Mouse (Mus musculus) layer of hippocampus, adult 8-10 months (tissue): ENCODE data around the gene Slc16a7. TPM values are rescaled to one million over a fixed set of nuclear protein-coding genes. Genes with fewer than 3 reads are reported as not detected.

Experiments used
- DNase-seq, 2 experiments: peaks; one replicate each; pipeline ENCODE4 v3.0.0; 2022; ENCODE audit warnings: low spot score in 2 of 2
- total RNA-seq, 4 experiments: library from RNA; stranded (reverse); gene quantifications; 2 replicates each; pipeline ENCODE4 v1.2.4; 2022

The Slc16a7 gene
- total RNA-seq, 4 experiments from 2014 or later: 36.0 to 45.8 (median 44.6) TPM

DNA sequence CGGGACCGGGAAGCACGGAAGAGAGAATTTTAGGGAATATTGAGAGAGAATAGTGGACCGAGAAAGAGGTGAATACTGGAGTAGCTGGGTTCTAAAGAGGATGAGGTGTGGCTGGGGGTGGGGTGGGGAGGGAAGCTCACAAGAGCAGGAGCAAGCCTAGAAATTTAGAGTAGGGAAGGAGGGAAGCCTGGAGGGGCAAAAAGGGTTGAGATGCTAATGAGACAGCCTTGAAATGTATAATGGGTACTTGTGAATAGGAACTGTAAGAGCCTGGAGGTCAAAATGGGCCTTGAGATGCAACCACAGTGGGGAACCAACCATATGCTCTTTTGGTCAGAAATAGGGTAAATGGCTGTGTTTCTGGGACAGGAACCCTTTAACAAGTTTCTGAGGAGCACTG lies 203.9 kb downstream of the Slc16a7 start:
- no peak for DNase-seq

DNA sequence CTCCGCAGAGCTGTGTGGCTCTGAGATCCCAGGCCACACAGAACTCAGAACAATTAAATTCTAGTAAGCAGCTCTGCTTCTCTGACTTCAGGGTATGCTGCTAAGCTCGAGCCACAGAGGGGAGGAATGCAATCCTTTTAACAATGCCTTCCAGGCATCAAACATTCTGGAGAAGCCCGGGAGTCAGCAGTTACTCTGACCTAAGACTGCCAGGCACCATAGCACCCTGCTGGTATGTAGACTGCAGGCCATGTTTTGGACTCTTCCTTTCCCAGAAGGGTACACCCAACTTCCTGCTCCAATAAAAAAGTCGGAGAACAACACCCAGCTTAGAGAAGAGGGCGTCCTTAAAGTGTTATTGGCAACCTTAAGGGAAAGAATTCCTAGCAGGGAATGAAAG lies 205.1 kb downstream of the Slc16a7 start:
- DNase-seq: no peak

DNA sequence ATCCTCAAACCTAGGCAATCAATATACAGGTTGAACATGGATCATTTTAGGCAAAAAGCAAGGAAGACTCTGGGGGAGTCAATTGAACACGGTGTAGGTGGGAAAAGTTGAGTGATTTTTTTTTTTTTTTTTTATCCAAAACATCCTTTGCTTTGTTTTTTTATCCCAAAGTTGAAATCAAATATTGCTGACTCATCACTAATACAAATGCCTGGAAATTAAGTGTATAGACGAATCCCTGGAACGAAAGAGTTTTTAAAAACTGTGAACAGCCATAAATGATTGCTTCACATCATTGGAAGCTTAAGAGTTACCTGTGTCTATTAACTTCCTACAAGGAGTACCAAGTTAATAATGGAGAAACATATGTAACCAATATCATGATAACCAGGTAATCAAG lies 206.7 kb downstream of the Slc16a7 start:
- no peak for DNase-seq

DNA sequence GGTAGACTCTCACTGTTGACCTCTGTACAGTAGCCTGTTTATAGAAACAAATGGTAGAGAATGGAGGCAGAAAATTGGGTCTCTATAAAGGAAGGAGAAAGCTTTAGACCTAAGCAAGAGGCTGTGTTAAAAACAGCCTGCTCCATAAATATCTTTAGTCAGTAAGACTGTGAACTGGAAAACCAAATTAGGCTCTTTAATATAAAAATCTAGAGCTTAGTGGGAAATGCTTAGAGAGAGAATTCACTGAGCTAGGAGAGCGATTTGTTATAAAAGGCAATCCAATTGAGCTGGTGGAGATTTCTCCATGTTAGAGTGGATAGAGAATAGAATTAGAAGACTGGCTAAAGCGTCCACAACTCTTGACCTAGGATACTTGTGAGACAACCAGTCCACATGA lies 211.5 kb downstream of the Slc16a7 start:
- no peak for DNase-seq

DNA sequence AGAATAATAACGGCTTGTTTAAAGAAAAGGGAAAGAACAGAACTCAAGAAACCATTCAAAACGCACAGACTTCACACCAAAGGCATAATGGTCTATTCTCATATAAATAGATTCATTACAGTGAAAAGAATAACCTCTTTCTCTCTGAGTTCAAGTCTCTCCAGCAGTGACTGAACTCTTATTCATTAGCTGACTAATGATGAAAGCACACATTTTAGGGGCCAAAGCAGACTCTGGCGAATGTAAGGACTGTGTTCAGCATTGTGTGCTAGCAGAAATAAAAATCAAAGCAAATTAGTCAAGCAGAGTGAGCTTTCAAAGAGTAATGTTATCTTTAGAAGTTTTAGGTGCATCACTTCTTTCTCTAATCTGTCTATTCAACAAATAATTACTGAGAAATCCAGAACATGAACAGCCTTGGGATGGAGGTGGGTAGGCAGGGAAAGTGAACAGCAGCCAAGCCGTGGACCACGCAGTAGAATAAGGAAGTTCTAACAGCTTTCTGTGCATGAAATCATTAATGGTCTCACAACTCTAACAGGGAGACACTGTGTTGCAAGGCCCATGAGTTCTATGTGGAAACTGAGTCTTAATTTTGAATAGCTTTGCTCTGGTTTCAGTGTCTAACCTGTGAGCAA lies 214.1 kb downstream of the Slc16a7 start:
- DNase-seq: no peak

DNA sequence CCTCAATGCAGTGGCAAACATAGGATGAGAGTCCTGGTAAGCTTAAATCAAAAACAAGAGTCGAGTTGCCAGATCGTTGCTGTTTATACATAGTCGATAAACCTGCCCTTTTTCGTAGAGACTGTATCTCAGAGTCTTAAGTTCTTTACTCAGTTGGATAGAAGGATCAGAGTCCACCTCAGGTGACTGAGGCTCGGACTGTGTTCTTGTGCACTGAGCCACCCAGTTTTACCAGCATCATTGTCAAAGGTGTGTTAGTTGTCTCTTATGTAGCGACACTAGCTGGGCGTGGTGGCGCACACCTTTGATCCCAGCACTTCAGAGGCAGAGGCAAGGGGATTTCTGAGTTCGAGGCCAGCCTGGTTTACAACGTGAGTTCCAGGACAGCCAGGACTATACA lies 217.6 kb downstream of the Slc16a7 start:
- no peak for DNase-seq

DNA sequence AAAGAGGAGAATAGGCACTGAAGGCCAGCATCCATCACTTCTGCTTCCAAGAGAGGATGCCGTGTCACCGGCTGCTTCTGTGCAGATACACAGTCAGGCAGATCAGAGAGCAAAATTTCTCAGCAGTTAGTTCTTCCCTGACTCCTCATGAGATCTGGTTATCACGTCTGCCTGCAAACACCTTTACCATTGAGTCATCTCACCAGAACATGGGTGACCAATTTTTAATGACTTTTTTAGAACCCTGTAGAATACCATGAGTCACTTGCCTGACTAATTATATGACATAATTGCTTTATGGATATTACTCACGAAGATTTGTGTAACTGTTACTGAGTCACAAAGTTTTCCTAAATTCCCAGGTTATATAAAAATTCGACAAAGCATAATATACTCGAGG lies 218.1 kb downstream of the Slc16a7 start:
- DNase-seq: no peak
